Mouse (Mus musculus): ENCODE measurements around the gene Ephx1.
"Not testable (repeated sequence)": the region's sequence is repeated elsewhere in the genome, so short reads cannot be mapped to it uniquely, and the experiment has no call there.

The Ephx1 gene

DNA sequence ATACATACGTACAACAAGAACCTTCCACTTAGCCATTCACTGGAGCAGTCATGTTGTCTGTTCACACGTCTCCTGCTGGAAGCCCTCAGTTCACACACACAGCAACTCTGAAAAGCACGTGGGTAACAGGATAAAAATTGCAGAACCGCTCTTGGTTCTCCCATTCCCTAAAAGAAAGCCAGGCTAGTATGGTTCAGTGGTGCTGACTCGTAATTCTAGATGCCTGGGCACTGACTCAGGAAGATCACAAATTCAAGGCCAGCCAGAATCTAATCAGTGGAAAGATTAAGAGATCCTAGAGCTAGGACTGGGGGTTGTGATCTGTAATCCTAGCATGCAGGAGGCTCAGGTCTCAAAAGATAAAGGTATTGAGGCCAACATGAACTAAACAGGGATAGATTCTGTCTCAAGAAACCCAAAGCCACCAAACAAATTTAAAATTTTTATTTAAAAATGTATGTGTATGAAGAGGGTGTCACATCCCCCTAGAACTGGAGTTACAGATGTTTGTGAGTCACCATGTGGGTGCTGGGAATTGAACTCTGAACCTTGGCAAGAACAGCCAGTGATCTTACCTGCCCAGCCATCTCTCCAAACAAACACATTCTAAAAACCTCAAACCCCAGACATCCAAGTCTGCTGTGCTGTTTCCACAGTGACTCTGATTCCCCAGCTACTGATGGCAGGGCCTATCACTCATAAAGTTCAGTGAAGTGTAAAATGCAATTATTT lies at the start of gene Ephx1:
Gene Ephx1 (minus strand): TSS at position 149 of the 732 bp plus-strand sequence.
- DNase-seq: no peak

DNA sequence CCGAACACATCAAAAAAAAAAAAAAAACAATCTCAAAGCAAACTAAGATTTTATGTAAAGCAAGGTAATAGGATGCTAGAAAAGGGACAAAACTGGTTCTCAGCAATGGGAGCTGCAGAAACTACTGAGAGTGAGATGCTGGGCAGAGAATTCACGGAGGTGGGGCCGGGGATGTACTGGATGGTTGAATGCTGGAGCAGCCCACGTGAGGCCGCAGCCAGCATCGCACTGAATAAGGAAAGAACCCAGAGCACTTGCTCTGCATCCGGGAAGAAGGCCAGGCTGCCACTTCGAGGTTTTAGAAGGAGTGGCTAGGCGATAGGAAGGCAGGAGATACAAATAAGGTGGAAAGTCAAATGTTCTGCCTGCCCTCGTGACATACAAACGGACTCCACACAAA lies 49.0 kb upstream of the Ephx1 start:
- no peak for DNase-seq

DNA sequence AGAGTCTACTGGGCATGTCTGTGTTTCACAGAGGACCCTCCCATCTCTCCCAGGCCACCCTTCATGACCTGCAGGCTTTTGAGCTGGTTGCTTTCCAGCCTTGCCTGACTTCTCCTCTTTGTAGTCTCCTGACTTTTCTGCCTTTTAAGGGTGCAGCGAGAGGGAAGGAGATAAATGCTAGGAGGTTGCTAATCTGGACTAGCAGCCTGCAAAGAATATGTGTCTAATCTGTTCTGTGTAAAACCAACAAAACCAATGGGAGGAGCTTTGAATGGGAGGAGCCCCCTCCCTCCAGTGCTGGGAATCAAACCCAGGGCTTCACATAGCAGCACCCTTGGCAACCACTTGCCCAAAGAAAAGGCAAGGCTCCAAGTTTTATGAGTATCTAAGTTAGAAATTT lies 47.6 kb upstream of the Ephx1 start:
- no peak for DNase-seq

DNA sequence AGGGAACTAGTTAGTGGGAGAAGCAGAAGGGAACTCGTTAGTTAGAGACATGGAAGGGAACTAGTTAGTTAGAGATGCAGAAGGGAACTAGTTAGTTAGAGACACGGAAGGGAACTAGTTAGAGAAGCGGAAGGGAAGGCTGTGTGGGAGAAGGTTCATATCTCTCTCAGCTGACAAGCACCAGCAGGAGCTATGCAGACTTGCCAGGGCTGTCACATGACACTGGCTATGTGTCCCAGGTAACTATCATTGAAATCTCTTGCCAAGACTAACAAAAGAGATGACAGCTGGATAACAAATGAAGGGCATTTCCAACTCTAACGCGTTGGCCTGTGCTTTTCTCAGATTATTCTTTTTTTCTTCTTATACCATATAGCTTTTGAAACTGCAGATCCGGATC lies 43.9 kb upstream of the Ephx1 start:
- peak; percentile 17 to 38 for DNase-seq

DNA sequence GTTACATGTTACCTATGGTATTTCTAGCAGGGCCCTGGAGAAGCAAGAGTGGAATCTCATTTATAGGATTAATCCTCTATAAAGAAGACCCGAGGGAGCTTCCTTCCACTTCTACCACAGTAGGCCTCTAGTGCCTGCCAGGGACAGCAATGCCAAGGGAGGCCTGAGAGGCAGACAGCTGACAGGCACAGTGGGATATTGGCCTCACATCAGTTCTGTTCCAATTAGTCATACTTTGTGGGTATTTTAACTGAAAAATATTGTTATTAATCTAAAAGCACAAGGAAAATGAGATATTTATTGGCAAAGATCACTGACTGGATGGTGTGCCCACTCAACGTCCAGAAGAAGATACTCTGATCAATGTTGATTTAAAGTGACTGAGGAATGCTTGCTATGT lies 43.3 kb upstream of the Ephx1 start:
- DNase-seq: peak; percentile 59 to 70

DNA sequence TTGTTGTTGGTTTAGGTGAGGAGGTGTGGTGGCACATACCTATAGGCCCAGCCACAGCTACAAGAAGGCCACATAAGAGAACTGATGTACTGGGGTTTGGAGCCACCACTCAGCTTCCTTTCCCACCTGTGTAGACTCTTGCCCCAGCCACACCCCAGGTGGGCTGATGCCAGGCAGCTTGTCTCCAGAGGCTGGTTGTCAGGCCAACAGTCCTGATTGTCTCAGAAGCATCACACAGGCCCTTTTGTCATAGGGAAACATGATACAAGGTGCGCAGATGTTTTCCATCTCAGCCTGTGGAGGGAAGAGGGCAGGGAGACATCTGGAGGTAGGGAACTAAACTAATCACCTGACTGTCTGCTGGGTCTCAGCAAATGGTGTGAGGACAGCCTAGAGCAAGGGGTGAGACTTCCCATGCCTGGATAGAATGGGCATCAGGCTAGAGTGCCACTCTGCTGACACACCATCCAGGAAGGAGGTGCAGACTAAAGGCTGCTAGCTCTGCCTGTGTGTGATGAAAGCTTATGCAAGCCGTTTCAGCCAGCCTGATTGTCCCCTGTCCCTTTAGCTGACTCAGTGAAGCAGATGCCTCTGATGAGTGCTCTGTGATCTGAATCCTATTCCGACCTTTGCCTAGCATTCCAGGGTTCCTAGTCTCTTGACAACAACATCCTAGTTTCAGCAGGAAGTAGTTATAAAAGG lies 41.2 kb upstream of the Ephx1 start:
- DNase-seq: no peak

DNA sequence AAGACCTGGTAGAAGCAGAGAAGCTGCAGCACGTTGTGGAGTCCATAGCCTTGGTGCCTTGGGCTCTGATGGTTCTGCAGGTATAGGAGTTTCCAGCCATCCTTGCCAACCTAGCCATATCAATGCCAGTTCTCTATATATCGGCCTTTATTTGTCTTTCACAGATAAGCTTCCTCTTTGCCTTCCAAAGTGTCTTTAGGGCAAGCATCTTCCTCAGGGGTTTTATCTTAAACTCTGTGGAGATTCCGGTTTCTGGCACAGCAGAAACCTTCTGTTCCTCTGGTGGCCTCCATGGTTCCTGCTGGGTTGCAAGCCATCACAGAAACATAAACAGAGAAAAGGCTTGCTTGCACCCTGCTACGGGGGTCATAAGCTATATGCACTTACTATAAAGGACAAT lies 32.2 kb upstream of the Ephx1 start:
- no peak for DNase-seq

DNA sequence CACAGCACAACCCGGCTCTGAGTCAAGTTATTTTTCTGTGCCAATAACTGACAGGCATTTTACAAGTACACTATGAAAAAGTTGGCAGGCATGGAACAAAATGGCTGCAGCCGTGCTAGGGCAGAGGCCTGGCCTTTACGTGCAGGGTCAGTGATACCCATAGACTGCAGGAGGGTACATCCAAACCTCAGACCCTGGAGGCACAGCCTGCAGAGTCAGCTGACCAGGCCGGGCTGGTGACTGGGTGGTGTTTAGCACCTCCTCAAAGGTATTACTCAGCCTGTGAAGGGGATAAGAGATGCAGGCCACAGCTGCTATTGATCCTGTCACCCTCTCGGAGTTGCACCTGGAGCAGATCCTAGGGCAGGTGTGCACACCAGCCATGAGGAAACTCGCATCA lies 30.2 kb upstream of the Ephx1 start, which contains the start of gene 9130409I23Rik:
Gene 9130409I23Rik (plus strand): TSS at position 301 of the 400 bp plus-strand sequence.
- DNase-seq: no peak

DNA sequence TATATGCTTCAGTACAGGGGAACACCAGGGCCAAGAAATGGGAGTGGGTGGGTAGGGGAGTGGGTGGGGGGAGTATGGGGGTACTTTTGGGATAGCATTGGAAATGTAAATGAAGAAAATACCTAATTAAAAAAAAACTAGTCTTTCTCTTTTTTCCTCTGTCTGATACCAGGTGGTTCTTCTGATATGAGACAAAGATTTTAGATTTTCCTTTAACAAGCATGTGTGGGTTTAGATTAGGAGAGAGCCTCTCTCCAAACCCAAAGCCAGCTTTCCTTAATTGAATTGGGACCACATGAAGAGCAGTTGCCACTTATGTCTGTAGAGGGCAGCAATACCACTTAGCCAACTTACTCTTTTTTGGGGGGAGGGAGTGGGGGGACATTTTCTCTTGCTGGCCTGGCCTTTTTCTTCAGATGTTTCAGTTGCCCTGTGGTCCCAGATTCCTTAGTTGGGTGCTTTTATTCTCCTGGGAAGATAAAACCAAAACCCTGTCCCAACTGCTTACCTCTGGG lies 28.7 kb upstream of the Ephx1 start:
- DNase-seq: peak in 1 of 2 experiments; percentile 21

DNA sequence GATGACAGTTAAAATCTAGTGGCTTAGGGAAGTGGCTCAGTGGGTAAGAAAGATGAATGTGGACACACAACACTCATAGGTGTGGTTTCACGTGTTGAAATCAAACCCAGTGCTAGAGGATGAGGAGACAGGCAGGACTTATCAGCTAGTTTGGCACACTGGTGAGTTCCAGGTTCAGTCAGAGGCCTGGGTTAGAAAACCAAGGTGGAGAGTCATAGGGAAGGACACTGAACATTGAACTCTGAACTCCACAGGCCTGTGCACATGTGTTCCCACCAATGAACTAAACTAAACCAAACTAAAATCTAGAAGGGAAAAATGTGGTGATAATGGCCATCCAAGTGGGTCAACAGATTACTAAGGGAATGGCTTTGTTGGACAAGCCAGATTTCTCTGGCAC lies 26.8 kb upstream of the Ephx1 start:
- DNase-seq: no peak

DNA sequence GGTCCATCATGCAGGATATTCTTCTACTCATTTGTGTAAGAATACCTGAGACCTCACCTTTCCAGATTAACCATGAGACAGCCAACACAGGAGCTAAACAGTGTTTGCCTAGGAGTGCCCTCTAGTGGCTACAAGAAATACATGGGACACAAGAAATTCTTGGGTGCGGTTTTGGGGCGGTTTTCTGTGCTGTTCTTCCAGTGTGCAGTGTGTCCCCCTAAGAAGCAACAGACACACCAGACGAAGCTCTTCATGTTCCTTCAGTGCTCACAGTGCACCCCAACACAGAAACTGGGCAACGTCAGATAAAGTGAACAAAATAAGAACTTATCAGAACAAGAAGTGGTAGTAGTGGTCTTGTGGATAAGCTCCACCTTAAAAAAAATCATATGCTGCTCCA lies 18.9 kb upstream of the Ephx1 start:
- peak; percentile 61 to 78 for DNase-seq

DNA sequence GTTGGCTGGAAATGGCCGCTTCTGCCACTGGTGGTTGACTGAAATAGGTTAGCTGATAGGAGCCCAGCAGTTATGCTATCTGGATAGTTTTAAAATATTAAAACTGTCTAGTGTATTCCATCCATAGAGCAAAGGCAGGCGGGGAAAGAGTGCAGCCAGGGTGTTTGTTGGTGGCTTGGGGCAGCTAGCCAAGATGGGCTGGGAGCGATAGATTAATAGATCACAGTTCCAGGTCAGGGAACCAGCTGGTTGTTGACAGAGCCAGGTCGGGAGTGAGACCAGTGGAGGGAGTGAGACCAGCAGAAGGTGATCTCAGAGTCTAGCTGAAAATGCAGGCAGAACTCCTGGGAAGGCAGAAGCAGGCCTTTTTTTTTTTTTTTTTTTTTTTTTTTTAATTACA lies 16.9 kb upstream of the Ephx1 start:
- peak; percentile 53 to 60 for DNase-seq

DNA sequence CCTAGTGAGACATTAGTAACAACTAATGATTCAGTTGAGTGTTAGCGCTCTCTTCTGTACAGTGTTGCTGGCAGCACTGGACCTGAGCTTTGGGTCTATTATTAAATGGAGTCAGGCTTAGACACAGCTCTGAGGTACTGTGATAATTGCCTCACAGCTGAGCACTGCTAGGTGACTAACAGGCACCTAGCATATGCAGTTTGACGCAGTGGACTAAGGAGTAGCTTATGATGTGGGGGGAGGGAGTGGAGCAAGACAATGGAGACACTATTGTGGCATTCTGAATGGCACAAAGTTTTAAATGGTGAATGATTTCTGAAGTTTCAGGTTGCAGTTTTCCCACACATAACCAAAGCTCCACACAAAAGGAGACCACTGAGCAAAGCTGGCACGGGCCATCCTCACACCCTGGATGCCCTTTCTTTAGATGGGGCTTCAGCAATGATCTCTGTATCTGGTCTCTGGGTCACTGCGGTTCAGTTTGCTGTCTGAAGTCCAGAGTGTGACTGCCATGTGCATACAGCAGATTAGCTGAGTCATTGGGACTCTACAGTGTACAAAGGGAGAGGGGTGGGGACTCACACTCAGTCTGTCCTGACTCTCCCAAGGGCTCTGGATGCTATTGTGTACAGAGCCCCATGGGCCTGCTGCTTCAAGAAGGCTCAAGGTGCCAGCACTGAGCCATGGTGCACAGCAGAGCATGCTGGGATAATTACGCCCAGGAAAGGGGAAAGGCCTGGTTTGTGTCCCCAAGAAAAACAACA lies 14.5 kb upstream of the Ephx1 start:
- not testable (repeated sequence) for DNase-seq

DNA sequence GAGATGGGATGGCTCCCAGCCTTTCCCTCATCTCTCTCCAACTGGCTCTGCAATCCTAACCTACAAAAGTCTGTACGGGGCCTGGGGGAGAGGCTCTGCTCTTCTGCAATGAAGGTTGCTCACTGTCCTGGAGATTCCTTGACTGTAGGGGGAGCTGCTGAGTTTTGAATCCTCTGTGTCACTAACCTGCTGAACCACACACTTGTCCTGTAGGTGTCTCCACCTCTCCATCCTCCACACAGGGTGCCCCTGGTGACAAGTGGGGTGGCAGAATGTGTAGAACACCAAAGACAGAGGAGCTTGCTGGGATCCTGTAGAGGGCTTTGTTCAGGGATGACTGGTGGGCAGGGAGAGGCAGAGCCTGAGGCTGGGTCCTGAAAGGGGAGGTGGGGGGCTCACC lies 1.6 kb upstream of the Ephx1 start:
- peak; percentile 79 to 86 for DNase-seq

DNA sequence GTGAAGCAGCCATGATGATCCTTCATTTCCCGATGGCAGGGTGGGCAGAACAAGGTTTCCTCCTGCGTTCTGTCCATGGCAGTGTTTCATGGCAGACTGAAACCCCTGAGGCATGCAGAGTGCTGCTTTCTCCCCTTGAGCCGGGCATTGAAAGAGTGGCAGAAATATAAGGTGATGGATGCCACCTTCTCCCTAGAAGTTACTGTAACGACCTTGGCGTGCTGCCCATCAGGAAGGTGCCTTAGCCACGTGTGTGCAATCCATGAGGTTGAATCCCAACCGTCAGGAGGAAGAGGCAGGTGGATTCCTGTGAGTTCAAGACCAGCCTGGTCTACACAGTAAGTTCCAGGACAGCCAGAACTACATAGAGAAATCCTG lies 773 bp upstream of the Ephx1 start:
- DNase-seq: no peak

DNA sequence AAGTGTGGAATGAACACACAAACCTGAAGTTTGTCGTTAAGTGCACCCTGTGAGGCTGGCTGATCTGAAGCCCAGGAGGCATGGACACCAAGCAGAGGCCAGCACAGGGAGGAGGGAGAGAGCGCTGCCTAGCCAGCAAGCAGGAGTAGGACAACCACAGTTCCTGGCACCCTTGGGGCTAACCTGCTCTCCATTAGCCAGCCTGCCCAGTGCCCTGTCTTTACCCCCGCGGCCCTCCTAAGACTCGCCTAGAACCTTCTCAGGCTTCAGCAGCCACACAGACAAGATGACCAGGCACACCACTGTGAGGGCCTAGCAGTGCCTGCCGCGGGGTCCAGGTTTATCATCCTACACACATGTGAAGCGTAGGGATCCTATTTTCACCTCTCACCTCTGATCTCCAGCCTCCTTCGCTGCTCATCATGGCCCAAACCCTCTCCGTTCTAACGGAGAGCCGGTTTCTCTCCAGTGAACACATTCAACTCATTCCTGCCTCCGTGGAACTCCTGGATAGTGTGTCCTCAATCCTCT lies 2.7 kb downstream of the Ephx1 start:
- no peak for DNase-seq

DNA sequence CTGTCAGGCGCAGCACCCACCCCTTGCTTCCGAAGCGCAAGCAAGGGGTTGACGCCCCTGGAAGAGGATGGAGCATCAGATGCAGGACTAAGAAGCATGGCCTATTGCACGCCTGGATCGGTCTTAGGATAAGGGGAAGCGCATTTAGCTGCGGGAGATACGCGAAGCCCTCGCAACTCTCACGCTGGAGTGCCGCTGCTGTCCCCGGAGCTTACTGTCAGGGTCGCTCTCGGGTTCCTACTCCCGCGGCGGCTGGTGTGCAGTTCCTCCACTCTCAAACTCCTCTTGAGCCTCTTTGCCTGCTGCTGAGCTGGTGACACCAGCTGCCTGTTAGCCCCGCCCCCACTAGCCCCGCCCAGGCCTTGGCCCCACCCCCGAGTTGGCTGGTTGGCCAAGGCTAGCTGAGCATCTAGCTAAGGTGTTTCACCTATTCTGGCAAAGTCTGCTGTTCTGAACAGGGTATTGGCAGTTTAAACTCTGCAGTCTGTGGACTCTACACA lies 3.4 kb downstream of the Ephx1 start:
- peak; percentile 89 for DNase-seq

DNA sequence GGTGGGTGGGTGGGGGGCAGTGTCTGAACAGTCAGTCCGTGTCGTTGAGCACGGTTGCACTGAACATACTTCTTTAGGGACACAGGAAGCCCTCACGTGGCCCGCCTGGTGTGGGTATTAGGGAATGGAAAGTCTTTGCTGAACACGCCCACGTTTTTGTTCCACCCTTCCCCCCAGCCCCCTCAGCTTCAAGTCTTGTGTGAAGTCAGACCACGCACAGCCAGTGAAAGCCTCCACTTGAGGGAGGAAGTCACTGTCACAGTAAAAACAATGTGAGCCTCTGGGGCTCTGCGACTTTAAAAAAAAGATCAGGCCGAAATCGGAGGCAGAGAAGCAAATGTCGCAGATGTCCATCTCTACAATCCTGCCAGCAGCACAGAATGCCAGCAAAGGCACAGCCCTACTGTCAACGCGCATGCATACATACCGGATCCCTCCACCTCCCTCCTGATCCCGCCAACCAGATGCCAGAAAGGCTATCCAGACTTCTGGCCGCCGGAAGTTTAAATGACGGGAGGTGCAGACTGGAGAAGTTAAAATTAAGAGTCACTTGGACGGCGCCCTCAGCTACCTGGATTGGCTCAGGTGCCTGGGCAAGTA lies 4.1 kb downstream of the Ephx1 start:
- DNase-seq: peak; percentile 84 to 87

DNA sequence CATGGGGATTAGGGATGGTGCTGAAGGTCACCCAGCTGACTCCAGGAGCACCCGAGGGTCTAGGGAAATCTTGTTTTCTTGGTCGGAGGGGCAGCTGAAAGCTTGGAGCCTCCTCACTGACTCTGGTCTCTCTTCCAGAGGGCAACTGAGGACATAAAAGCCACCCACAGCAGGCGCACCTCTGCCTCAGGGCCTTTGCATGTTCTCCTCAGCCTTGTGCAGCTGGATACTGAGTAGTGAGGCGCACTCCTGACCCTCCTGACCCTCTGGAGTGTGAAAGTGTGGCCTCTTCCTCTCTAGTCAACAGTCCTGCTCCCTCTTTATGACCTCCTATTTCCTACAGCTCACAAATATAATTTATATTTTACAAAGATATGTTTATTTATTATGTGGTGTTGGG lies 4.7 kb downstream of the Ephx1 start:
- no peak for DNase-seq

DNA sequence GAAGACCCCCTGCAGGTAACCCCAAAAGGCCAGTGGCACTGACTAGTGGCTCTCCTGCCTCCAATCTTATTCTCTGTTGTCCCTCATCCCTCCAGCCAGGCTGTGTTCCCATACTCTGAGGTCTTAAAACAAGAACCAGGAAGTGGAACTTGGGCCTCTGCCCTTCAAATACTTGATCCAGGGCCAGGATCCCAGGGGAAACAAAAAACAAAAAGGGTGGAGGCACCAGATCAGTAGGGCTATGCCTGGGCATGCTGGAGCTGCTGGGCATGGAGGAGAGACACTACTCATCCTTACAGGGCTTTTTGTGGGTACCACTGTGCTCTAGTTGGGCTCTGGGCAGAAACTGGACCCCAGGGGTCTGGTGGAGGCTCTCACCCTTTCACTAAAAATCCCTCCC lies 5.1 kb downstream of the Ephx1 start:
- DNase-seq: peak; percentile 43 to 50

DNA sequence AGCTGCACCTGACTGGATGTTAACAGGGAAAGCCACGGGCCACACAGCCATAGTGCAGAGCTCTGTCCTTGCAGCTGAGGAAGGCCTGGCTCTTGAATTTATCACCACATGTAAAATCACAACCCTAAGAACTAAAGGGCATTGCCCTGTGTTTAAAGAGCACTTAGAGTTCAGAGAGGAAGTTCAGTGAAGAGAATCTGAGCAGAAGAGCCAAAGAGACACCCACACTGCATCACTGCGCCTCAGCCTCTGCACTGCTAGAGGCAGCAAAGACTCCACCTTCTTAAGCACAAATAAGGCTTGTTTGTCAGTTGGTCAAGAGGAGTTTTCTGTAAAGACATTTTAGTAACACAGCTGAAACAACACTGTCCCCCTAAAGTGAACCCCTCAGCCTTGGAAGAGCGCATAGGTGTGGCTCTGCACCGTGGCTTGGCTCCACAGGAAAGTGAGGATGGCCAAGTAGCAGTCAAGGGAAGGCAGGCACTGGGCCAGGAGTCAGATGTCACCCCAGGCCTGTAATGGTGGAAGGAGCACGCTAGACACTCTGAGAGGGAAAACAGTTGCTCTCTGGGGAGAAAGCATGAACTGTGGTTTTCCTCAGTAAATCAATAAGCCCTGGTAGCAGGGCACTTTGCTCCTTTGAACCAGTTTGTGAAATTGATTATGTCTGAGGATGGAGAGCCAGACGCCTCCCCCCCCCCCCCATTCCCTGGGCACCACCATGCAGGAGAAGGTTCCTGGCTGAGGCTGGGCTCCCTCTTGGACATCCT lies 5.8 kb downstream of the Ephx1 start:
- DNase-seq: peak; percentile 79 to 84

DNA sequence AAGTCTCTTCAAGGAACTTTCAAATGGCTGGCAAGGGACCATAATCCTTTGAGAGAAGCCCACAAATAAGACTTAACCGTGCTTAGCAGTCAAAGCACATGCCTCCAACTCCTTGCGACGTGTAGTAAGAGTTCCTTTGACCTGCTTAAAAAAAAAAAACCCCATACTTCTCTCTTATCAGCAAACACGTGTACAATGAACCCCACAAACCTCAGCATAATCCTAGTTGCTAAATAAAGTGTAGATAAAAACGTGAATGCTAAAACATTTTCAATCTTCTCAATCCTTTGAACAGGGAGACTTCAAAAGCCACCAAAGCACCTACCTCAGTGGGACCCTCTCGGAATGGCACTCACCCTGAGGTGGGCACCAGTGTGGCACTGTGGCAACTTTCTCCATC lies 7.3 kb downstream of the Ephx1 start:
- DNase-seq: no peak

All from cerebellum, postnatal 10 days (tissue).